Mouse (Mus musculus) splenic B cell, adult 2 months (primary cell): Measurements from ENCODE around the gene Slc22a14.

Experiments
- DNase-seq: peaks from one replicate; pipeline ENCODE4 v3.0.0-alpha.2; 2011; ENCODE audit warnings: low read depth, low spot score
- H3K27me3 ChIP-seq: 2 replicates; pipeline ENCODE4 v1.6.1; 2012; ENCODE audit warnings: mild to moderate bottlenecking, low read length, moderate library complexity, mixed read lengths; ENCODE audit not compliant: control insufficient read depth, poor library complexity, insufficient read depth, severe bottlenecking
- H3K36me3 ChIP-seq: 2 replicates; pipeline ENCODE4 v1.6.1; 2012; ENCODE audit warnings: mild to moderate bottlenecking, low read length, moderate library complexity, mixed read lengths; ENCODE audit not compliant: control insufficient read depth, poor library complexity, insufficient read depth, severe bottlenecking

The Slc22a14 gene

DNA sequence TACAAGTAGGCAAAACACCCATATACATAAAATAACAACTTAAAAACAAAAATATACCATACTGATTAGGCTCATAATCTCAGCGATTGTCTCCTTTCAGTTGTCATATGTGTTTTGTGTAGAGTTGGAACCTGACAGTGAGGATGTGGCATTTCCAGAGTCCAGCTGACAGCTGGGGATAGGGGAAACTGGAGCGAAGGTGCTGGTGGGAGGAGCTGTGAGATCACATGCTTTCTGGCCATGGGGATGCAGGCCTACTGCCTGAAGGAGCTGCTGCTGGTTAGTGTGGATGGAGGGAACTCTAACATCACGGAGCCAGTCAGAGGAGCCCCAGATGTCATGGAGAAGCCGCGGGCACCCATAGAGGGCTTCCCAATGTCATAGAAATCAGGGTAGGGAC lies 159.6 kb downstream of the Slc22a14 start:
- Histone ChIP-seq H3K27me3 (no peaks in the 10 kb centered on the region), H3K36me3 (no peaks in the 10 kb centered on the region)
- no peak for DNase-seq

DNA sequence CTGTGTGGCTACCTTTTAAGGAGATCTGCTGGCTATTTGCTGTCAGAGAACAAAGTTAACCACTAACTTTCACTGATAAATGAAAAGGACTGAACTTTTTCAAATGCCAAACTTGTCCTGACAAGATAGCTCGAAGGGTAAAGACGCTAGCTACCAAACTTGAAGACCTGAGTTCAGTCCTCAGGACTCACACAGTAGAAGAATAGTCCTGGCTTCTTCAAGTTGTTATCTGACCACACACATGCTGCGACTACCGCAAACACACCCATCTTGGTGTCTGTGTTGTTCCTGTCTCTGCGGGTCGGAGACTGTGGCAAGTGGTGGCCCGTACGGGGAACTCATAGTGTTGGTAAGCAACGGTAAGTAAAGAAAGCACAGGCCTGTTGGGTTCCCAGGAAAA lies 161.7 kb downstream of the Slc22a14 start:
- no peak for DNase-seq
- H3K27me3 ChIP-seq, result no peaks in the 10 kb centered on the region; the same call in 1 of the 2 replicates
- H3K36me3 ChIP-seq, result no peaks in the 10 kb centered on the region

DNA sequence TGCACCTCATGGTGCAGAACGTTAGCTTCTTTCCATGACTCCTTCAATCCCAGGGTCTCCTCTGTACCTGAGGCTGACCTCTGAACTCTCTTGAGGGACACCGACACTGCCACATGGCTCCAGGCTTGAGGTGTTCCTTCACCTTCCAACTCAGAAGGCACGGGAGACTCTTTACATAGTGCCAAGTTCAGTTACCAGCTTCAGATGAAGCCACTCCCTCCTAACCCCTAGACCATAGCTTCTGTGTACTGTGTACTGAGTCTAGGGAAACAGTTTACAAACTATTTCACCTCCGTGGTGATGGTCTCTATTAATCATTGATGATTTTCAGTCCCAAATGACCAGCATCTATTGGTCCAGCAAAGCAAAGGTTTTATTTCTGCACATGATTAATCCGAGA lies 163.7 kb downstream of the Slc22a14 start:
- no peak for DNase-seq
- H3K36me3 ChIP-seq, result no peaks in the 10 kb centered on the region

DNA sequence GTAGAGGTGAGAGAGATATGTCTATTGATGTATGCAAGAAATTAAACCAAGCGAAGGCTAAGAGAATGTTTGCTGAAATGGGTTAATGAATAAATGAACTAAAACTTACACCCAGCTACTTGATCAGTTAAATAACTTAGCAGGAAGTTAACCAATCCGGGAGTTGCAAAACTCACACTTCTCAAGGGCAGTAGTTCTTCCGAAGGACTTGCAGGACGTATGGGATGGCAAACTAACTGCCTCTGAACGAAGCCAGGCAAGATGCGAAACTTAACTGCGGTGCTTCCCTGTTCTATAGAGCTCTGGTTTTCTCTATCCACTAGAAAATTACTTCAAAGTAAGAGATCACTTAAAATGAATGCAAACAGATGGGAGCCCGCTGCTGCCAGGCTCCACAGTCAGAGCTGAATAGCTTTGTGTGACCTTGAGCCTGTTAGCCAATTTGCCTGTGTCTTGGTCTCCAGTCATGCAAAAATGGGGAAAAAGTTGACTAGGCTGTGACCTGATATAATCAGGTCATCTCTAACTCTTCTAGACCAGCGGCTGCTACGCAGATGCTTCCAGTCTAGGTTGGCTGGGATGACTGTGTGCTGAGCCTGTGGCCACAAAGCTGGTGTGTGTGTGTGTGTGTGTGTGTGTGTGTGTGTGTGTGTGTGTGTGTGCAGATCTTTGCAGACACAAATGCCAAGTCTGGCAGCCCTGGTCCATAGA lies 166.0 kb downstream of the Slc22a14 start:
- Histone ChIP-seq H3K36me3 (no peaks in the 10 kb centered on the region), H3K27me3 (no peaks in the 10 kb centered on the region; the same call in 1 of the 2 replicates)
- no peak for DNase-seq

More for the DNA sequence above, 163.7 kb downstream of the Slc22a14 start:
- H3K27me3 ChIP-seq, result no peaks in the 10 kb centered on the region; the same call in 1 of the 2 replicates

DNA sequence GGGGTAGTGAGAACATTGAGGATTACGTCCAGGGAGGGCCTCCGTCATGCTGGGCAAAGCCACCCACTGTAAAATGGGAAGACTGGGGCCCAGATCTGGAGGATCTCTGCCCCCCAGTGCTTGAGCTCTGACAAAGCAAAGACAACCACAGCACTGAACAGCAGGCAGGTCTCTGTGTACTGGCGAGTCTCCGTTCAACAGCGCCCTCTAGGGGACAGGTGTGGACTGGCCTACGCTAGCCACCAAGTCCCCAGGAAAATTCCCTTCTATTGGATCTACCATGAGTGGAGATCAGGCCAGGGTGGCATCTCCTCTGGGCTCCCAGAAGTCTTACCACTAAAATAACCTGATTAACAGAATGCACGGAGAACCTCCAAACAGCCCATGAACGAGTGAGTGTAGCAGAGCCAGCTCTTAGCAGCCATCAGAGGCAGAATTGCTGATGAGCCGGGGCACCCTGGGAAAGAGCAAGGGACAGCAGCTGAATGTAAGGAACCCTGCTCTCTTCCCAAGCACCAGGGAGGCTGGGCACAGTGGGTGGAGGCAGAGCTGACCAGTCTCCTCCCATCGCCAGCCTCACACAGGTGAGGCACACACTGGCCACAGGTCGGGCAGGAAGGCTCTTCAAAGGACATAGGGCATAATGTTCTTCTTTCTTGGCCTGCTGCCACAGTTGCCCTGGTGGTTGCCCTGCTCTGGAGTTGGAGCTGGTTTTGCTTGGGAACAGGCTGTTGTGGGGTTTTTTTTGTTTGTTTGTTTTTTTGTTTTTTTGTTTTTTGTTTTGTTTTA lies 173.0 kb downstream of the Slc22a14 start:
- DNase-seq, result peak; percentile 21
- no peaks in the 10 kb centered on the region for H3K36me3 ChIP-seq
- no peaks in the 10 kb centered on the region for H3K27me3 ChIP-seq

DNA sequence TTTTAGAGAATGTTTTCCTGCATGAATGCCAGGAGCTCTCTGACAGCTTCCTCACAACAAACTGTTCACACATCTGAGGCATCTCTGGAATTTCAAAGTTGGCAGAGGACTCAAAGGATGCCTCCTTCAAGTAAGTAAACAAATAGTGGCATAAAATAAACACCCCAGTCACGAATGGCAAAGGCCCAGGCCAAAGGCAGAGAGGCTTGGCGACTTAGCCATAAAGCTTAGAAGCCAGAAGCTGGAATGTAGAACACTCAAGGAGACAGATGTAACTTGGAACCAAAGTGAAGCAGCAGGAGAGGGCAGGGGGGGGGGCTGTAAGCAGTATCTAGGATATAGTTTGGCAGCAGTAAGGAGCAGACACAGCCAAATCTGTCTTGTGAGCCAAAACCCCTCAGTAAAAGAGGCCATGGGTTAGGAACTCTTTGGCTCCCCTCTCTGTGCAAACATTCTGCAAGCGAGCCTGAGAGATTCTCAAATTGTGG lies 184.1 kb downstream of the Slc22a14 start:
- DNase-seq, result no peak
- Histone ChIP-seq H3K36me3 (no peaks in the 10 kb centered on the region), H3K27me3 (no peaks in the 10 kb centered on the region)

DNA sequence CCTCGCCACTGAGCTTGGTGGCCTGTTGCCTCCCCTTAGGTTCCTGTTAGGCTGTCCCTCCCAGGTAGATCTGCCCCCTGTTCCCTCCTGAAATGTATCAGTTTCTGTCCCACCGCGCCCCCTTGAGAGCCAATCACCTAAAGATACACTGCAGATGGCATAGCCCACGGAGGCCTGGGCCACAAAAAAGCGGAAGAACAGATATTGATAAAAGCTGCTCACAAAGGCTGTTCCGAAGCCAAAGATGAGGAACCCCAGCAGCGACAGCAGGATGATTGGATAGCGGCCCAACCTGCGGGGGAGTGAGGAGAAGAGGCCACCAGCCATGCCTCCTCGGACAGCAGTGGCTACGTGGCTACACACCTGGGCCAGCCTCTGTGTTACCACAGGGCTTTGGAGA lies 186.1 kb downstream of the Slc22a14 start:
- H3K36me3 ChIP-seq, result no peaks in the 10 kb centered on the region
- DNase-seq, result no peak
- H3K27me3 ChIP-seq, result no peaks in the 10 kb centered on the region

DNA sequence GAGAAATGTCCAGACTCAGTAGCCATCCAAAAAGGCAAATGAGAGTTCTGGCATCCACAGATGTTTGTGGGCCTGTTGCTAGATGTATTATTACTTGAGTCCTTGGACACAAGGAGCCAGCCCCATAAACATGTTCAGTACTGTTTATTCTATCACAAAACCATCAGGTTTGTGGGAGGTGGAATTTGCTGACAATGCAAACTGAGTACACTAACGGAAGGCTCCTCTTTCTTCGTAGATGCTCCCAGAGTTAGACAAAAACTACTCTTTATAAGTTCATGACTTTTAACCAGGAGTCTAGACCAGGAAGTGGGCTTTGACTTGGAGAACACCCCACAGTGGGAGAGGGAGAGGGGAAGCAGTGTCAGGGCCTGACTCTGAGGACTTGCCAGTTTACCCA lies 197.7 kb downstream of the Slc22a14 start:
- no peaks in the 10 kb centered on the region for H3K36me3 ChIP-seq

DNA sequence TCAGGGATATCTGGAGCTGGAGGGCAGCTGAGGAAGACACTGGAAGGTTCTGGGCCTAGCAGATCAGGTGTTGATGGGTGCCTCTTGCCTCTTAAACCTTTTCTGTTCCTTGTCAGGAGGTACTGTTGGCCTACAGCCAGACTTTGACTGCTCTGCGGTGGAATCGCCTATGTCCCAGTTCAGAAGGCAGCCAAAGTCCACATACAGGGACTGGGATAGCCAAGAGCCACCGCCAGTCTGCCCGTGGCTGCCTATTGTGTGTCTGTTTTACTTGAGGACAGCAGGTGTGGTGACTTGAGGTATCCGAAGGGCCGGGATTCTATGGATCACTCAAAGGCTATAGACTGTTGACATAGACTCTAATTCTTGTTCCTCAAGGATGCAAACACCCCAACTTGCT lies 199.8 kb downstream of the Slc22a14 start:
- Histone ChIP-seq H3K27me3 (no peaks in the 10 kb centered on the region), H3K36me3 (no peaks in the 10 kb centered on the region)
- no peak for DNase-seq

More for the DNA sequence above, 197.7 kb downstream of the Slc22a14 start:
- no peak for DNase-seq
- no peaks in the 10 kb centered on the region for H3K27me3 ChIP-seq

DNA sequence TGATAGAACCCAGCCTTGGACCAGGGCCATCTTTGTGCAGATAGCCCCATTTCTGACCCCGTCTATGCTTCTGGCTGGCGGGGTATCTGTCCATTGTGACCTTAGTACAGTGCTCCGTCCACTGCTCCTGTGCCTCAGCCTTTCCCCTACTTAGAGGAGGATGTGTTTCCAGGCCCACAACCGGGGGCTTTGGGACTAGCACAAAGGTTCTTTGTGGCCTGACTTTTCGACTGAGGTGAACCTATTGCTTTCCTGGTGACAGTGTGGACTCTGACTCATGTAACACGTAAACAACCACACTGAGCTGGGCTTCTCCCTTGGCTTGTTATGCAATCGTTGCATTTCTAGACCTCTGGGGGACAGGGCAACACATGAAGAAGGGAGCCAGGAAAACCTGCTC lies 200.6 kb downstream of the Slc22a14 start:
- Histone ChIP-seq H3K27me3 (no peaks in the 10 kb centered on the region), H3K36me3 (no peaks in the 10 kb centered on the region)
- no peak for DNase-seq

DNA sequence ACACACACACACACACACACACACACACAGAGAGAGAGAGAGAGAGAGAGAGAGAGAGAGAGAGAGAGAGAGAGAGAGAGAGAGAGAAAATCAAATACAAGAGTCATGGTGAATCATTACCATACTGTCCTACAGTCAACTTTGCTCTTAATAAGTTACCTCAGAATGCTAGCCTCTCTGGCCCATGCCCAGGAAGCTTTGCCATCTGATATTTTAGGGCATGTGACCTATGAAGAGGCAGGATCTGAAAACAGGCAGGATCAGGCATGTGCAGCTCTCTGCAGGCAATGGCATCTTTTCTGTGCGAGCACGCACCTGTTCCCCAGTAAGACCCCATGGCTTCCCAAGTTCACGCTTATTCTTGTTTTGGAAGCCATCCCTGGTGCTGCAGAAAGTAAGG lies 204.7 kb downstream of the Slc22a14 start:
- H3K36me3 ChIP-seq, result no peaks in the 10 kb centered on the region
- H3K27me3 ChIP-seq, result no peaks in the 10 kb centered on the region
- no peak for DNase-seq

DNA sequence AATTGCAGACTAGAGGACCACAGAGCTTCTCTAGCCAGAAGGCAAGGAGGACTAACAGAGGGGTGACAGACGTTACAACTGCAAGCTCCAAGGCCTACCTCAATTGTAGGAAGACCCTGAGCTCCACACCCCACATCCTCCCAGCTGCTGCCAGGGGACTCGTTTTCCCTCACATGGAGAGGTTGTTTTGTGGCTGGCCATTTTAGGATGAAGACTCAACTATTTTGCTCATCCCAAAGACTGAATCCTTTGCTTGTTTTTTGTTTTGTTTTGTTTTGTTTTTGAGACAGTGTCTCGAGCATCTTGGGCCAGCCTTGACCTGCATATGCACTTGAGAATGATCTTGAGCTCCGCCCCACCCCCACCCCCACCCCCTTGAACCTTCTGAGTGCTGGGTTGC lies 206.5 kb downstream of the Slc22a14 start, which contains the start of gene Gm47289:
Gene Gm47289 (plus strand): TSS at position 301 of the 400 bp plus-strand sequence.
- H3K36me3 ChIP-seq, result no peaks in the 10 kb centered on the region
- no peaks in the 10 kb centered on the region for H3K27me3 ChIP-seq
- DNase-seq, result no peak

DNA sequence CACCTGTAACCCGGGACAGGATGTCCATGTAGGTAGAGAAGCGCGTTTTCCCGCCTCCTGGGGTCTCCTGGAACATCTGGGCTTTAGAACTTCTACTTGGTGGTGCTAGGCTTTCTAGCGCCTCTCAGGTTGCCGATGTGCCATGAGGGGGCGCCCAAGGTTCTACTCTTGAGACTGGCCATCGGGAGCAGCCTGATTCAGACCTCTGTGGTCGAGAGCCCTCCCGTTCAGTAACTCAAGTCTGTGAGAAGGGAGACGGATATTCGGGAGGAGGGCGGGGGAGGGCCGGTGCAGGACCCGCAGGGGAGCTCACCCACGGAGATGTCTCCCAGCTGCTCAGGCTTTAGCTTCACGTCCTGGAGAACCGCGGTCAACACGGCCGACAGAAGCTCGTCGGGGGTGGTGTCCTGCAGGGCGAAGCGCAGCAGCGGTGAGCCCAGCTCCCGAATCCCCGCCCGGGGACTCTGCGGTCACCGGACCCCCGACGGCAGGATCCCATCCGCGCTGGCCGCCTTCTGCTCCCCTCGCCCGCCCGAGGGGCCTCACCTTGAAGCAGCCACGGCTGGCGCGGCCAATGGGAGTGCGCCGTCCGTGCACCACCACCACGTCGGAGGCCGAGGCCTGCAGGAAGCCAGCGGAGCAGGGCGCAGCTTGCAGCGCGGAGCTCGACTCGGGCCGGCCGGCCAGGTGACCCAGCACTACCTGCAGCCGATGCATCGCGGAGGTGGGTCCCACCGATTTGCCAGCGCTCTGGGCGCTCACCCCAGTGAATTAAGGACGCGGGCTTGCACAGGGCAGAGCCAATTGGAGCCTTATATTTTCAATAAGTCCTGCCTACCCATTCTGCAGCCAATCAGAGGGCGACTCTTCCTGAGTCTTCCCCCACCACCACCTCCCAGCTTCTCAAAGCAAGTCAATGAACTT lies 208.8 kb downstream of the Slc22a14 start, which contains the start of gene Acaa1b:
Gene Acaa1b (minus strand): TSS at position 816 of the 924 bp plus-strand sequence.
- DNase-seq, result peak; percentile 34
- no peaks in the 10 kb centered on the region for H3K27me3 ChIP-seq
- no peaks in the 10 kb centered on the region for H3K36me3 ChIP-seq

DNA sequence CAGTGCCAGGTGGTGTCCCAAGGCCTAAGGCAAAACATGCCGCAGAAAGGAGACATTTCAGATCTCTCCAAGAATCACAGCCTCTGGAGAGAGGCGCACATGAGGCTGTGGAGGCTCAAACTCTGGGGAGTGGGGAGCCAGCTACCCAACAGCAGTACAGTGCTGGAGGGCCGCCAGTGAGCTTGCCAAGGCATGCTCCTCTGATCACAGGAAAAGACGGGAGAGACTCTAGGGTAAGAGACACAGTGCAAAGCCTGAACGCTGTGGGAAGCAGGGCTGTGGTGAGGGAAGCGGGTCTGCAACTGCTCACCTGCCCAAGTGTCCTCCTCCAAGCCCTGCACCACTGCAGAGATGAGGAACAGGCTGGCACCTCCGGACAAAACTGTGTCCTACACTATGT lies 209.5 kb downstream of the Slc22a14 start:
- Histone ChIP-seq H3K36me3 (no peaks in the 10 kb centered on the region), H3K27me3 (no peaks in the 10 kb centered on the region)
- DNase-seq, result no peak
